Mouse (Mus musculus): ENCODE measurements around the gene Ucp2. TPM values are rescaled to one million over a fixed set of nuclear protein-coding genes. Genes with fewer than 3 reads are reported as not detected.

Ucp2 gene
- total RNA-seq, 1 experiment from 2014 or later: 115 TPM

GRCm38 (mm10) chr7:100530766-100531165 lies 37.6 kb downstream of the Ucp2 start:
- no peak for ATAC-seq (replicated peaks in 1 of 2; ENCODE audit: insufficient read depth in 1 of 2, low FRiP score in 2 of 2, low TSS enrichment in 1 of 2, low read depth in 1 of 2, poor library complexity in 2 of 2, severe bottlenecking in 2 of 2)

- no peak for ATAC-seq (replicated peaks in 1 of 2; ENCODE audit: insufficient read depth in 1 of 2, low FRiP score in 2 of 2, low TSS enrichment in 1 of 2, low read depth in 1 of 2, poor library complexity in 2 of 2, severe bottlenecking in 2 of 2)
Measured at GRCm38 (mm10) chr7:100533503-100533902, 40.4 kb downstream of the Ucp2 start.

GRCm38 (mm10) chr7:100534216-100534615 lies 41.1 kb downstream of the Ucp2 start:
- ATAC-seq (replicated peaks in 1 of 2; ENCODE audit: insufficient read depth in 1 of 2, low FRiP score in 2 of 2, low TSS enrichment in 1 of 2, low read depth in 1 of 2, poor library complexity in 2 of 2, severe bottlenecking in 2 of 2): no peak

GRCm38 (mm10) chr7:100535831-100536230 lies 42.7 kb downstream of the Ucp2 start:
- no peak for ATAC-seq (replicated peaks in 1 of 2; ENCODE audit: insufficient read depth in 1 of 2, low FRiP score in 2 of 2, low TSS enrichment in 1 of 2, low read depth in 1 of 2, poor library complexity in 2 of 2, severe bottlenecking in 2 of 2)

- ATAC-seq (replicated peaks in 1 of 2; ENCODE audit: insufficient read depth in 1 of 2, low FRiP score in 2 of 2, low TSS enrichment in 1 of 2, low read depth in 1 of 2, poor library complexity in 2 of 2, severe bottlenecking in 2 of 2): peak; percentile 97 to 98
Measured at GRCm38 (mm10) chr7:100536804-100537518, 43.8 kb downstream of the Ucp2 start, which contains the start of gene Coa4. Coa4 (plus strand) TSS chr7:100537071.

GRCm38 (mm10) chr7:100537519-100537902 lies 44.4 kb downstream of the Ucp2 start:
- ATAC-seq (replicated peaks in 1 of 2; ENCODE audit: insufficient read depth in 1 of 2, low FRiP score in 2 of 2, low TSS enrichment in 1 of 2, low read depth in 1 of 2, poor library complexity in 2 of 2, severe bottlenecking in 2 of 2): no peak

GRCm38 (mm10) chr7:100539516-100539915 lies 46.4 kb downstream of the Ucp2 start:
- peak; percentile 25 to 40; a peak in 1 of 4 replicates for ATAC-seq (replicated peaks in 1 of 2; ENCODE audit: insufficient read depth in 1 of 2, low FRiP score in 2 of 2, low TSS enrichment in 1 of 2, low read depth in 1 of 2, poor library complexity in 2 of 2, severe bottlenecking in 2 of 2)

GRCm38 (mm10) chr7:100544437-100544836 lies 51.3 kb downstream of the Ucp2 start:
- no peak for ATAC-seq (replicated peaks in 1 of 2; ENCODE audit: insufficient read depth in 1 of 2, low FRiP score in 2 of 2, low TSS enrichment in 1 of 2, low read depth in 1 of 2, poor library complexity in 2 of 2, severe bottlenecking in 2 of 2)

- no peak for ATAC-seq (replicated peaks in 1 of 2; ENCODE audit: insufficient read depth in 1 of 2, low FRiP score in 2 of 2, low TSS enrichment in 1 of 2, low read depth in 1 of 2, poor library complexity in 2 of 2, severe bottlenecking in 2 of 2)
Measured at GRCm38 (mm10) chr7:100547631-100548030, 54.5 kb downstream of the Ucp2 start.

- no peak for ATAC-seq (replicated peaks in 1 of 2; ENCODE audit: insufficient read depth in 1 of 2, low FRiP score in 2 of 2, low TSS enrichment in 1 of 2, low read depth in 1 of 2, poor library complexity in 2 of 2, severe bottlenecking in 2 of 2)
Measured at GRCm38 (mm10) chr7:100549796-100550195, 56.7 kb downstream of the Ucp2 start.

GRCm38 (mm10) chr7:100550338-100551007 lies 57.3 kb downstream of the Ucp2 start:
- no peak; a peak in 1 of 4 replicates for ATAC-seq (replicated peaks in 1 of 2; ENCODE audit: insufficient read depth in 1 of 2, low FRiP score in 2 of 2, low TSS enrichment in 1 of 2, low read depth in 1 of 2, poor library complexity in 2 of 2, severe bottlenecking in 2 of 2)

Other genes with a start within 250 kb of the Ucp2 start
- gene P4ha3, start 207.8 kb upstream of the Ucp2 start, total RNA-seq (2017): not detected in 2 replicates
- 35.1 and 36.7 TPM in 2 replicates for gene C2cd3, start 121.1 kb upstream of the Ucp2 start, total RNA-seq (2017)
- gene Ppme1, start 121.0 kb upstream of the Ucp2 start, total RNA-seq (2017): 65.2 and 70.2 TPM in 2 replicates
- not detected in 2 replicates for gene Ucp3, start 20.3 kb upstream of the Ucp2 start, total RNA-seq (2017)
- 0.25 and 0.38 TPM in 2 replicates for gene Dnajb13, start 21.6 kb downstream of the Ucp2 start, total RNA-seq (2017)
- 7.8 and 12.1 TPM in 2 replicates for gene Coa4, start 43.7 kb downstream of the Ucp2 start, total RNA-seq (2017)
- gene Rab6a, start 114.1 kb downstream of the Ucp2 start, total RNA-seq (2017): 55.2 and 67.8 TPM in 2 replicates
- 90.1 and 90.3 TPM in 2 replicates for gene Mrpl48, start 115.0 kb downstream of the Ucp2 start, total RNA-seq (2017)
- not detected in 2 replicates for gene Plekhb1, start 169.1 kb downstream of the Ucp2 start, total RNA-seq (2017)
- 18.6 and 19.3 TPM in 2 replicates for gene Fam168a, start 213.3 kb downstream of the Ucp2 start, total RNA-seq (2017)

Data from hematopoietic stem cell, adult 5-6 weeks (primary cell).